Mouse (Mus musculus) hindbrain, embryonic 10.5 days (tissue): ENCODE measurements around the gene Ksr1. TPM values are rescaled to one million over a fixed set of nuclear protein-coding genes. Genes with fewer than 3 reads are reported as not detected.

Experiments
- DNase-seq: peaks from one replicate; pipeline ENCODE4 v3.0.0-alpha.2; 2017; ENCODE audit warnings: low spot score
- H3K27ac ChIP-seq: fragments of 300-500 bp; sonication (generic); 2 replicates; pipeline ENCODE4 v1.5.1; 2016; ENCODE audit warnings: mild to moderate bottlenecking, moderate library complexity
- H3K27me3 ChIP-seq: fragments of 300-500 bp; sonication (generic); 2 replicates; pipeline ENCODE4 v1.6.1; 2016; ENCODE audit warnings: mild to moderate bottlenecking; ENCODE audit not compliant: poor library complexity, insufficient read depth, severe bottlenecking
- H3K36me3 ChIP-seq: fragments of 300-500 bp; sonication (generic); 2 replicates; pipeline ENCODE4 v1.6.1; 2016; ENCODE audit warnings: mild to moderate bottlenecking, moderate library complexity
- H3K4me1 ChIP-seq: fragments of 300-500 bp; sonication (generic); replicated peaks from 2 replicates; pipeline ENCODE4 v1.6.1; 2016; ENCODE audit warnings: mild to moderate bottlenecking
- H3K4me3 ChIP-seq: fragments of 300-500 bp; sonication (generic); 2 replicates; pipeline ENCODE4 v1.5.1; 2016; ENCODE audit warnings: mild to moderate bottlenecking, moderate library complexity
- H3K9me3 ChIP-seq: fragments of 300-500 bp; sonication (generic); 2 replicates; pipeline ENCODE4 v1.6.1; 2016; ENCODE audit warnings: mild to moderate bottlenecking, moderate library complexity
- WGBS: fragments of 180-500 bp; shearing (Covaris S2); methylation state at CpG from one replicate; pipeline ENCODE4 v1.1.7; 2016; 5-methylcytosine and 5-hydroxymethylcytosine counted together
- polyA plus RNA-seq: library from polyadenylated mRNA; unstranded; fragments of >200 nt; fragmentation: Nextera tagmentation; extraction: Ambion mirVana; gene quantifications from 2 replicates; pipeline ENCODE4 v1.2.1, GENCODE M21; 2016

Gene Ksr1
- 2.7 and 5.2 TPM in 2 replicates for polyA plus RNA-seq

DNA sequence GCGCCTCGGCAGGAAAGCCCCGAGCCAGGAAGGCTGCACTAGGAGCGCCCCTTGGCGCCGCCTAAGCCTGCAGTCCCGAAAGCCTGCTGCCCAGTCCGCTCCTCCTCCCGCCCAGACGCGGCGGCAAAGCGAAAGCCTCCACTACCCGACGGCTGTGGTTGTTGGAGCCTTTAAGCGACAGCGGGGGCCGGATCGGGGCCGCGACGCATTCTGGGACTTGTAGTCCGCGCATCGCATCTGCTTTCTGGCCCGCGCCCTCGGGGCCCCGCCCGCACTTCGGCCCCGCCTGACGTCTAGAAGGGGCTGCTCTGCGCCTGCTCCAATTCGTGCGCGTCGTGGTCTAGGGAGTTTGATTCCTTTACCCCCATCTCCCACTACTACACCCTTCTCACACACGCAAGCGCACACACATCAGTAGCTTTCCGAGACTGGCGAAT, at the start of gene Ksr1:
Gene Ksr1 (minus strand): TSS at position 77 of the 437 bp plus-strand sequence.
- Histone ChIP-seq H3K4me3 (peak within 1 kb of the TSS; percentile 87), H3K9me3 (no peaks in the 10 kb centered on the region), H3K27me3 (no peaks in the 10 kb centered on the region), H3K4me1 (peaks cover 45% of the 10 kb centered on the region), H3K36me3 (no peaks in the 10 kb centered on the region), H3K27ac (peak within 1 kb of the TSS; percentile 95)
- whole genome bisulfite sequencing, result under 1% methylated on average over 42 of the region's 42 CpGs
- DNase-seq, result peak; percentile 95

DNA sequence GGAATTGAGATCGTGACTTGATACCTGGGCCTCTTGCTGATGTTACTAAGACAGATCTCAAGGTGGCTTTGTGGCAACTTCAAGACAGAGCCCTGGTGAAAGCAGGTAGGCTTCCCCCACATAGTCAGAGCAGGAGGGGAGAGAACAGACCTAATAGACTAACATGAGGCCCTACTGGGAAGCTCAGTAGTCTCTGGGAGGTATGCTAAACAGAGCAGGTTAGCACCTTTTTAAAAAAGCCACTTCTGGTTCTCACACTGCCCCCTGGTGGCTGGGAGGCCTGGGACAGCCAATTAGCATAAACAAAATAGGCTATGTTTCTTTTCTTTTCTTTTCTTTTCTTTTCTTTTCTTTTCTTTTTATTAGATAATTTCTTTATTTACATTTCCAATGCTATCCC, 46.0 kb upstream of the Ksr1 start:
- Histone ChIP-seq H3K27ac (no peak overlapping the region), H3K27me3 (no peaks in the 10 kb centered on the region), H3K4me3 (no peak overlapping the region), H3K36me3 (no peaks in the 10 kb centered on the region), H3K9me3 (no peaks in the 10 kb centered on the region), H3K4me1 (peaks cover 11% of the 10 kb centered on the region)
- 96% methylated on average over 1 of the region's 1 CpGs for WGBS
- no peak for DNase-seq

DNA sequence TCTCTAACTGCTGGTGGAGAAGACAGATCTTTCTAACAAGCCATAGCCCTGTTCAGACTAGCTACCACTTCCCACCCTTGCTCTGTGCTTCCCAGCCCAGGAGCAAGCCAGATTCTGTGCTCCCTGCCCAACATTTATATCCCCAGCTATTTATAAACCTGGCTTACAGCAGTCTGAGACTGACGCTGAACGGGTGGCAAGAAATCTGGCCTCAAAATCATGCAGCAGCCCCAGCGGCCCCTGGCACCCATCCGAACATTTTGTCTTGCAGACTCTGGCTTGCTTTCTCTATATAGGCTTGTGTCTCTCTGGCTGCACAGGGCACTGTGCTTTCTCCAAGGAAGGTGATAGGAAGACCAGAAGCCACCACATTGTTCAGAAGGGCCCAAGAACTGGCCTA, 45.0 kb upstream of the Ksr1 start:
- no peaks in the 10 kb centered on the region for H3K27me3 ChIP-seq
- WGBS, result 94% methylated on average over 4 of the region's 4 CpGs

DNA sequence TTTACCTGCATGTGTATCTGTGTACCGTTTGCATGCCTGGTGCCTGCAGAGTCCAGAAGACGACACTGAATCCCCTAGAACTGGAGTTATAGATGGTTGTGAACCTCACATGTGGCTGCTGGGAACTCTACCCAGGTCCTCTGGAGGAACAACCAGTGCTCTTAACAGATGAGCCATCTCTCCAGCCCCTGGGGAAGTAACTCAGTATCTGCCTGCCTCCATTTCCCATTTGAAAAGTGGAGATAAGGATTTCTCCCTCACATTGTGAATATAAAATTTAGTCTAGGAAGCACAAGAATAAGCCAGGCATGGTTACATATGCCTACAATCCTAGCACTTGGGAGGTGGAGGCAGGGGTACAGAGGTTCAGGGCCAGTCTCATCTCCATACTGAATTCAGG, 44.0 kb upstream of the Ksr1 start:
- no peaks in the 10 kb centered on the region for H3K9me3 ChIP-seq
- WGBS, result 89% methylated on average over 2 of the region's 2 CpGs
- no peaks in the 10 kb centered on the region for H3K27me3 ChIP-seq
- H3K36me3 ChIP-seq, result no peaks in the 10 kb centered on the region
- DNase-seq, result no peak
- H3K27ac ChIP-seq, result no peak overlapping the region
- no peak overlapping the region for H3K4me3 ChIP-seq
- no peaks in the 10 kb centered on the region for H3K4me1 ChIP-seq

More for the DNA sequence above, 45.0 kb upstream of the Ksr1 start:
- Histone ChIP-seq H3K4me3 (no peak overlapping the region), H3K4me1 (peaks cover under 1% of the 10 kb centered on the region; the same call in 1 of the 2 replicates), H3K27ac (no peak overlapping the region), H3K36me3 (no peaks in the 10 kb centered on the region), H3K9me3 (no peaks in the 10 kb centered on the region)
- DNase-seq, result no peak

DNA sequence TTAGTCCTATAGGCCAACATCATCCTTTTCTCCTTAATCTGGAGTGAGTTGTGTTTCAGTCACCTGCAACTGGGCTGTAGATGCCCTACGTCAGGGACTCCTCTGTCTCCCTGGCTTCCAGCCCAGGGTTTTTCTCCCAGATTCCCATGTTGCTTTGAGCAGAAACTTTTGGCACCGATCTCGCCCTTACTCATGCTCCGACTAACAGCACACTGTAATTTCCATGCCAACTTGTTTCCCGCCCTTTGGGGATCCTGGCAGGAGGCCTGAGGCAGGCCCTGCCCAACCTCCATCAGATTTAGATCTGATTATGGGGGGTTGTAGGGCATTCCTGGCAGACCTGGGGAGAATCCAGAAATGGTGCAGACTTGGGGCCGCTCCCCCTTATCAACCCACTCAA, 42.0 kb upstream of the Ksr1 start:
- Histone ChIP-seq H3K4me1 (no peaks in the 10 kb centered on the region), H3K27ac (no peak overlapping the region), H3K9me3 (no peaks in the 10 kb centered on the region), H3K27me3 (no peaks in the 10 kb centered on the region), H3K36me3 (no peaks in the 10 kb centered on the region), H3K4me3 (no peak overlapping the region)
- WGBS, result 93% methylated on average over 6 of the region's 6 CpGs
- no peak for DNase-seq

DNA sequence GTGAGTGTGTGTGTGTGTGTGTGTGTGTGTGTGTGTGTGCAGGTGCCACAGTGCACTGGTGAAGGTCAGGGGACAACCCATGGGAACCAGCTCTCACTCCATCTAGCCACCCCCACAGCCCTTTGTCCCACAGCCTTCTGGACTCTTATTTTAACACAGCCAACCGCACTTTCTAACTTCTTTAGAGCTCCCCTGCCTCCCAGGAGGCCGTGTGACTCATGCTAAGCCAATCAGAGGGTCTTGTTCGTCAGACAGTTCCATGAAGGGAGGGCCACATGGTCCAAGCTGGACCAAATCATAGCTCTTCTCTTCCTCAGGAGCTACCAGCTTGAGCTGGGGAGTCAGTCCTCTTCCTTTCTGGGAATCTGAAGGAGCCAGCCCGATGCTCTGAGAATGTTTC, 41.1 kb upstream of the Ksr1 start:
- 0 out of 2 replicates have a peak overlapping the region, but pooled peaks have one; percentile 1 for H3K27ac ChIP-seq
- H3K4me1 ChIP-seq, result no peaks in the 10 kb centered on the region
- no peaks in the 10 kb centered on the region for H3K27me3 ChIP-seq
- WGBS, result 67% methylated on average over 4 of the region's 4 CpGs
- no peak for DNase-seq
- H3K36me3 ChIP-seq, result no peaks in the 10 kb centered on the region
- H3K9me3 ChIP-seq, result no peaks in the 10 kb centered on the region
- no peak overlapping the region for H3K4me3 ChIP-seq

DNA sequence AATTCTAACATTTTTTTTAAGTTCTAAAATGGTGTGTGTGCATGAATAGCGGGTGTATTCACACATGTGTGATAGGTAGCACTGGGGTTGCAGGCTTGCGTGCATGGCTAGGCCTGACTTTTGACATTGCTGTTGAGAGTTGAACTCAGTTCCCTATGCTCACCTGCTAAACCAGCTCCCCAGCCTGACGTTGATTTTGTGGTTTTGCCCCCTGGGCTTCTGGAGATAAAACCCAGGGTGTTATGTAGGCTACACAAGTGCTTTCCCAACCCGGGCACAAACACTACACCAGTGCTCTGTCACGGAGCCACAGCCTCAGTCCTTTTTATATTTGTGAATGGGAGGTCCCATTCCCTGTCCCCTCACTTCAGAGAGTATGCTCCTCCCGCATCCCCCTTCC, 39.5 kb upstream of the Ksr1 start:
- no peaks in the 10 kb centered on the region for H3K9me3 ChIP-seq
- no peak for DNase-seq
- no peak overlapping the region for H3K27ac ChIP-seq
- 85% methylated on average over 6 of the region's 6 CpGs for WGBS
- H3K36me3 ChIP-seq, result no peaks in the 10 kb centered on the region
- no peaks in the 10 kb centered on the region for H3K27me3 ChIP-seq
- H3K4me1 ChIP-seq, result no peaks in the 10 kb centered on the region
- H3K4me3 ChIP-seq, result no peak overlapping the region

DNA sequence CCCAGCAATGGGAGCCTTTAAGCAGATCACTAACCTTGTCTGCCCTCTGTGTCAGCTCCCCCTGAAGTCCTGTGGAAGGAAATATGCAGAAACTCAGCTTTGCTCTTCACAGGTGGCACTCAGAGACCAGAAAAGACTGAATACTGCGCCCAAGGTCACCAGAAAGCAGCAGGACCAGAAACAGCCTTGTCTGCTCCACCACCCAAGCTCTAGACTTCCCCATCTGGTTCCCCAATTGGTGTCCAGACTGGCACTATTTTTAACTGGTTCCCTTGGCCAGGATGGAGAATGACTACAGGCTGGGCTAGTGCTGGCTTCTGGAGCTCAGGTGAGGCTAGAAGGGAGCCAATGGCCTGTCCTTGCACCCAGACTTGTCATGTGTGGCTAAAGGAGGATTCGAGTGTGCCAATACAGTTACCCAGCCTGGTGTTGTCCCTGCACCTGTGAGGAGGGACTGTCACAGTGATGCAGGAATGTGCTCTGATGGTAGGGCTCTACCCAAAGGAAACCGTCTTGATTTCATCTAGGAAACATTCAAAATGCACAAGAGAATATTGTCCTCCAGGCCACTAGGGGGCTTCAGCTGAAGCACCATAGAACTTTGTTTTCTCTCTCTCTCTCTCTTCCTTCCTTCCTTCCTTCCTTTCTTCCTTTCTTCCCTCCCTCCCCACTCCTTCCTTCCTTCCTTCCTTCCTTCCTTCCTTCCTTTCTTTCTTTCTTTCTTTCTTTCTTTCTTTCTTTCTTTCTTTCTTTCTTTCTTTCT, 38.1 kb upstream of the Ksr1 start:
- DNase-seq, result no peak
- H3K9me3 ChIP-seq, result no peaks in the 10 kb centered on the region
- H3K27ac ChIP-seq, result no peak overlapping the region
- WGBS, result 79% methylated on average over 3 of the region's 3 CpGs
- no peaks in the 10 kb centered on the region for H3K4me1 ChIP-seq
- H3K36me3 ChIP-seq, result no peaks in the 10 kb centered on the region
- no peaks in the 10 kb centered on the region for H3K27me3 ChIP-seq
- no peak overlapping the region for H3K4me3 ChIP-seq

DNA sequence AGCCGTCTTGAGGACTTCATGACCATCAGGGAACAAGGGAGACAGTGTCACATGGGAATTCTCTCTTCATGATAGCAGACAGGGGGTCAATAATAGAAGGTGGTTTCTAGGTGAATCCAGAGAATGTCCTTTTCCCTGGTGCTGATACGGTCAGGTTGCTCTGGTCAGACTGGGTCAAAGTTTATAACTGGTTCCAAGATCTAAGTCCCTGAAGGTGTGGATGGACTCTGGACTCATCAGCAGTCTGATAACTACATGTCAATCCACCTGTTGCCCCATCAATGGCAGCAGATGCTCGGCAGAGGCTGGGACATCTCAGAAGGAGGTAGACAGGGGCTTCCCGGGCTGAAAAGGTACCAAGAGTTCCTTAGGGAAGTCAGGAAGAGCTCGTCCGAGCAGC, 37.2 kb upstream of the Ksr1 start:
- no peaks in the 10 kb centered on the region for H3K9me3 ChIP-seq
- 86% methylated on average over 6 of the region's 6 CpGs for WGBS
- no peaks in the 10 kb centered on the region for H3K27me3 ChIP-seq
- H3K4me3 ChIP-seq, result no peak overlapping the region
- H3K27ac ChIP-seq, result no peak overlapping the region
- no peaks in the 10 kb centered on the region for H3K4me1 ChIP-seq
- DNase-seq, result no peak
- H3K36me3 ChIP-seq, result no peaks in the 10 kb centered on the region

DNA sequence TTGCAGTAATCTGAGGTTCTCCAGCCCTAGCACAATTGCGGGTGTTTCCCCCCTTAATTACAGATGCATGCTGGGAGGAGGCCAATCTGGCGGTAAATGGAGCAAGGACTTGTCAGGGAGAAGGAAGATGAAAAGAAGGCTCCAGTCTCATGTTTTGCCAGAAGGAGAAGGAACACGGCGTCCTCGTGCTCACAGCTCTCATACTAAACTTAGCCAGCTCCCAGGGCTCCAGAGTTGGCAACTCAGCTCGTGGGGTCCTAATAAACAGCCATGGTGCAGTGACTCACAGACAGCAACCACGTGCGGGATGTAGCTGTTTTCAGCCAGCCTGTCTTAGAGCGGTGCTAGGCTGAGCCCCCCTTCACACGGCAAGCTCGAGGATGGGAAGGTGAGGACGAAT, 36.7 kb upstream of the Ksr1 start:
- Histone ChIP-seq H3K27me3 (no peaks in the 10 kb centered on the region), H3K36me3 (no peaks in the 10 kb centered on the region), H3K27ac (no peak overlapping the region), H3K9me3 (no peaks in the 10 kb centered on the region), H3K4me1 (no peaks in the 10 kb centered on the region), H3K4me3 (no peak overlapping the region)
- 85% methylated on average over 12 of the region's 12 CpGs for WGBS
- DNase-seq, result no peak

DNA sequence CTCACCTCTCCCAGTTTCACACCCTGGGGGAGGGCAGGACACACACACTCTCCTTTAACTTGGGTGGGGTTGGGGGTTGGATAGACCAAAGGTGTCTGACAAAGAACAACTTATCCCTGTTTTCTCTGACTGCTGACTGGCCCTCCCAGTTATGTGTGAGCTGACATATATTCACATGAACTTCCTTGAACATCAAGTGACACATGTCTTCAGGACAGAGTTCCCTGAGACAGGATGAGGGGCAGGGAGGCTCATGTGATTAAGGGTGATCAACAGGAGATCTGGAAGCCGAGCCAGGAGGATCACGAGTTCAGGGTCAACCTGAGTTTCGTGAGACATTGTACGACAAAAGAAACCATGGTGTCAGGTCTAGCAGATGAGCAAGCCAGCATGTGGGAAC, 35.7 kb upstream of the Ksr1 start:
- no peaks in the 10 kb centered on the region for H3K9me3 ChIP-seq
- H3K27me3 ChIP-seq, result no peaks in the 10 kb centered on the region
- H3K36me3 ChIP-seq, result no peaks in the 10 kb centered on the region
- WGBS, result 89% methylated on average over 4 of the region's 4 CpGs
- H3K4me3 ChIP-seq, result no peak overlapping the region
- DNase-seq, result no peak
- no peaks in the 10 kb centered on the region for H3K4me1 ChIP-seq
- no peak overlapping the region for H3K27ac ChIP-seq

DNA sequence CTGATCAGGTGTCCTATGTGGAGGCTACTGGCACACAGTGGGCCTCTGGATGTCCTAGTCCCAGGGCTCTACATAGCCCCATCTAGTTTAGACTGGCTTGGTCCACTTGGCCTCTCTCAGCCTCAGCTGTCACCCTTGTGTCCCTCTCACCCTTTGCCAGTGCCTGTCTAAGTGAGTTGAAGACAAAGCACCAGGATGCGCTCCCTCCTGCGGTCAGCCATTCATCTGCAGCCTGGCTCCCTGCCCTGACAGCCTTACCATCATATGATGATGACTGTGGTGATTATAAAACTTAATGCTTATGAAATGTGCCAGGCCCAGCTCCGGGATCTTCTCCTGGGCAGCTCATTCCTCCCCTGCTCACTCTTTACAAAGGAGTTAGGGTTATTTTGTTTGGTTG, 30.5 kb upstream of the Ksr1 start:
- H3K36me3 ChIP-seq, result no peaks in the 10 kb centered on the region
- H3K9me3 ChIP-seq, result no peaks in the 10 kb centered on the region
- no peak overlapping the region for H3K4me3 ChIP-seq
- 79% methylated on average over 3 of the region's 3 CpGs for WGBS
- DNase-seq, result no peak
- no peaks in the 10 kb centered on the region for H3K4me1 ChIP-seq
- no peak overlapping the region for H3K27ac ChIP-seq
- H3K27me3 ChIP-seq, result no peaks in the 10 kb centered on the region

DNA sequence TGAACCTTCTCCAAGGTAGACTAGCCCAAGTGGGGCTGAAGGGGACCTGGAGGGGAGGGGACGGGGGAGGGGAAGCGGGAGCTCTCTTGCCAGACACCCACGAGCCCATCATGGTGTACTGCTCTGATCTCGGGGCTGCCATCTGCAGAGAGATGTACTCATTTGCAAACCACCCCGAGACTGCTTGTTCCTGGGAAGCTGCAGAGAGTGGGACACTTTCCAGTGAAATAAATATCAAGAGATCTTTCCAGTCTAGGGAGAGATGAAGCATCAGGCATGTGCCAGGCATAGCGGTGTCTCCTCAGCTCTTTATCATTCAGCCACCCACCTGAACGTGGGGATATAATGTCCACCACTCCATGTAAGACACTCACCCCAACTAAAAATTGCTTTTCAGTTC, 25.8 kb upstream of the Ksr1 start:
- no peak for DNase-seq
- H3K4me1 ChIP-seq, result no peaks in the 10 kb centered on the region
- H3K36me3 ChIP-seq, result no peaks in the 10 kb centered on the region
- H3K4me3 ChIP-seq, result no peak overlapping the region
- 81% methylated on average over 7 of the region's 7 CpGs for WGBS
- H3K9me3 ChIP-seq, result no peaks in the 10 kb centered on the region
- no peaks in the 10 kb centered on the region for H3K27me3 ChIP-seq
- no peak overlapping the region for H3K27ac ChIP-seq
